Mouse (Mus musculus) cerebellum, adult 8-10 months (tissue): ENCODE measurements around the gene Cgref1.

Source experiments
- DNase-seq: peaks from one replicate; pipeline ENCODE4 v3.0.0; 2022

Cgref1 gene

GRCm38 (mm10) chr5:30915974-30916433 lies 29.4 kb downstream of the Cgref1 start:
- peak; percentile 77 for DNase-seq

GRCm38 (mm10) chr5:30915456-30915855 lies 29.9 kb downstream of the Cgref1 start:
- no peak for DNase-seq

GRCm38 (mm10) chr5:30914849-30915248 lies 30.5 kb downstream of the Cgref1 start:
- no peak for DNase-seq

- DNase-seq, result no peak
Observed at GRCm38 (mm10) chr5:30914101-30914635, 31.2 kb downstream of the Cgref1 start.

GRCm38 (mm10) chr5:30913060-30913841 lies 32.1 kb downstream of the Cgref1 start, which contains the start of gene Emilin1:
TSS of gene Emilin1 (plus strand) at chr5:30913402.
- no peak for DNase-seq

GRCm38 (mm10) chr5:30912156-30912555 lies 33.2 kb downstream of the Cgref1 start:
- DNase-seq, result no peak

GRCm38 (mm10) chr5:30910481-30910880 lies 34.9 kb downstream of the Cgref1 start:
- DNase-seq, result no peak

- no peak for DNase-seq
Observed at GRCm38 (mm10) chr5:30909863-30910262, 35.5 kb downstream of the Cgref1 start.

- no peak for DNase-seq
Observed at GRCm38 (mm10) chr5:30909300-30909659, 36.1 kb downstream of the Cgref1 start.

GRCm38 (mm10) chr5:30908426-30909299 lies 36.7 kb downstream of the Cgref1 start:
- DNase-seq, result peak; percentile 18

GRCm38 (mm10) chr5:30907413-30908059 lies 37.9 kb downstream of the Cgref1 start, which contains the start of gene Ost4:
TSS of gene Ost4 (minus strand) at chr5:30907788.
- DNase-seq, result peak; percentile 89

GRCm38 (mm10) chr5:30901860-30902259 lies 43.5 kb downstream of the Cgref1 start:
- DNase-seq, result no peak

- DNase-seq, result no peak
Observed at GRCm38 (mm10) chr5:30890375-30890774, 55.0 kb downstream of the Cgref1 start.

GRCm38 (mm10) chr5:30889088-30889754 lies 56.2 kb downstream of the Cgref1 start:
- peak; percentile 50 for DNase-seq

- DNase-seq, result peak; percentile 93
Observed at GRCm38 (mm10) chr5:30888337-30889087, 56.9 kb downstream of the Cgref1 start, which contains the start of gene Agbl5. TSS of gene Agbl5 (plus strand) at chr5:30888694.

- peak; percentile 92 for DNase-seq
Observed at GRCm38 (mm10) chr5:30887858-30888336, 57.5 kb downstream of the Cgref1 start.

GRCm38 (mm10) chr5:30887331-30887761 lies 58.0 kb downstream of the Cgref1 start:
- DNase-seq, result peak; percentile 74

- no peak for DNase-seq
Observed at GRCm38 (mm10) chr5:30886731-30887130, 58.7 kb downstream of the Cgref1 start.

- no peak for DNase-seq
Observed at GRCm38 (mm10) chr5:30886209-30886608, 59.2 kb downstream of the Cgref1 start.
